Mouse (Mus musculus) heart, adult 9 months (tissue): ENCODE results near the gene Nectin2.

Experiments used
- DNase-seq, 2 experiments: peaks; one replicate each; pipeline ENCODE4 v3.0.0; 2022; ENCODE audit warnings: low spot score in 2 of 2

The Nectin2 gene

GRCm38 (mm10) chr7:19745971-19746370 lies 4.3 kb downstream of the Nectin2 start:
- DNase-seq: no peak

- DNase-seq: peak; percentile 83 to 88
These were observed 5.5 kb downstream of the Nectin2 start for GRCm38 (mm10) chr7:19744590-19745385.

- no peak for DNase-seq
These were observed 6.5 kb downstream of the Nectin2 start for GRCm38 (mm10) chr7:19743791-19744190.

- DNase-seq: no peak
These were observed 7.8 kb downstream of the Nectin2 start for GRCm38 (mm10) chr7:19742468-19742867.

- no peak for DNase-seq
These were observed 8.8 kb downstream of the Nectin2 start for GRCm38 (mm10) chr7:19741329-19742031.

- no peak for DNase-seq
These were observed 10.0 kb downstream of the Nectin2 start for GRCm38 (mm10) chr7:19740269-19740668.

- DNase-seq: no peak
These were observed 11.5 kb downstream of the Nectin2 start for GRCm38 (mm10) chr7:19738771-19739170.

GRCm38 (mm10) chr7:19736389-19737057 lies 13.8 kb downstream of the Nectin2 start:
- DNase-seq: no peak

GRCm38 (mm10) chr7:19734178-19734666 lies 16.1 kb downstream of the Nectin2 start:
- DNase-seq: no peak

GRCm38 (mm10) chr7:19726541-19726940 lies 23.7 kb downstream of the Nectin2 start:
- no peak for DNase-seq

GRCm38 (mm10) chr7:19724167-19724566 lies 26.1 kb downstream of the Nectin2 start:
- DNase-seq: no peak

- DNase-seq: peak; percentile 79 to 84
These were observed 27.5 kb downstream of the Nectin2 start for GRCm38 (mm10) chr7:19722754-19723195.

- DNase-seq: no peak
These were observed 31.1 kb downstream of the Nectin2 start for GRCm38 (mm10) chr7:19719200-19719599.

GRCm38 (mm10) chr7:19718297-19718952 lies 31.9 kb downstream of the Nectin2 start:
- no peak for DNase-seq

- DNase-seq: no peak
These were observed 32.9 kb downstream of the Nectin2 start for GRCm38 (mm10) chr7:19717346-19717745.

GRCm38 (mm10) chr7:19716822-19717221 lies 33.5 kb downstream of the Nectin2 start:
- no peak for DNase-seq

GRCm38 (mm10) chr7:19716055-19716682 lies 34.1 kb downstream of the Nectin2 start:
- no peak for DNase-seq

GRCm38 (mm10) chr7:19715239-19716054 lies 34.8 kb downstream of the Nectin2 start, which contains the start of gene Tomm40:
Gene Tomm40, minus strand, starts transcription at chr7:19715438.
- DNase-seq: peak; percentile 100

- DNase-seq: no peak
These were observed 35.4 kb downstream of the Nectin2 start for GRCm38 (mm10) chr7:19714836-19715235.

GRCm38 (mm10) chr7:19713598-19713997 lies 36.7 kb downstream of the Nectin2 start:
- no peak for DNase-seq
